Mouse (Mus musculus) bone marrow macrophage, adult 2 months (primary cell): ENCODE measurements around the gene Stmnd1. TPM values are rescaled to one million over a fixed set of nuclear protein-coding genes. Genes with fewer than 3 reads are reported as not detected.
"Not testable (repeated sequence)": the region's sequence is repeated elsewhere in the genome, so short reads cannot be mapped to it uniquely, and the experiment has no call there.

Experiments used
- H3K27ac ChIP-seq: 2 replicates; pipeline ENCODE4 v1.5.1; 2012; ENCODE audit warnings: low read depth, low read length; ENCODE audit not compliant: insufficient read depth
- H3K4me1 ChIP-seq: 2 replicates; pipeline ENCODE4 v1.6.1; 2012; ENCODE audit warnings: low read length; ENCODE audit not compliant: control insufficient read depth, insufficient read depth
- H3K4me3 ChIP-seq: 2 replicates; pipeline ENCODE4 v1.5.1; 2012; ENCODE audit warnings: mild to moderate bottlenecking, low read length, moderate library complexity; ENCODE audit not compliant: insufficient read depth
- CTCF ChIP-seq: IDR thresholded peaks from 2 replicates; pipeline ENCODE4 v1.5.1; 2012; ENCODE audit warnings: low read depth, mild to moderate bottlenecking, low read length, moderate library complexity
- POLR2A ChIP-seq: IDR thresholded peaks from 2 replicates; pipeline ENCODE4 v1.6.1; 2012; ENCODE audit warnings: mild to moderate bottlenecking, low read depth, low read length, borderline replicate concordance
- polyA plus RNA-seq: library from polyadenylated mRNA; stranded (reverse); fragments of >200 nt; gene quantifications from 2 replicates; pipeline ENCODE4 v1.2.4, GENCODE M21; 2012; ENCODE audit not compliant: missing spikeins, insufficient read depth, insufficient read length

Gene Stmnd1
- polyA plus RNA-seq = not detected in 2 replicates

DNA sequence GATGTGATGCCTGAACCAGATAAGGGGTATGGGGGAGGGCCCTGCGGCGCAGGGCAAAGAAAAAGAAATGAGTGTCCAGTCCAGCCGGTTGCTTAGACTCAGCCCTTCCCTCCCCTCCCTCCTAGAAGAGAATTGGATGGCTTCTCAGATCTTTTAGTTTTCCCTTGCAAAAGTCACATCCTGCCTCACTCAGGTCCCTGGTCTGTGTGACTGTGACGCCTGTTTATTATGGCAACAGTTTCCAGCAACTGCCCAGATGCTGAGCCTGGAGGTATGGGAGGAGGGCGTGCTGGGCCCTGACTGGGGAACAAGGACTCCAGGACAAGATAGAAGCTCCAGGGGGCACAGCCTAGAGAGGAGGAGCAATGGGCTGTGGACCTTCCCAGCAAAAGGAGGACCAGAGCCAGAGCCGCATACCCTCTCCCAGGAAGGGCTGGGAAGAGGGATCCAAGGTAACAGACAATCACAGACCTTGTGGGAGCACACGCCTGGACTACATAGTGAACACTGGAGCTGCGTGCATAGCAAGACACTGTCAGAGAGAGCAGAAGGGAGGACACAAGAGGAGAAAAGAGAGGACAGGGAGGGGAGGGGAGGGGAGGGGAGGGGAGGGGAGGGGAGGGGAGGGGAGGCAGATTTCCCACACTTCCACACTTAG is at the start of gene Stmnd1:
Gene Stmnd1 (plus strand): TSS at position 269 of the 658 bp plus-strand sequence.
- H3K4me3 ChIP-seq = no peak within 1 kb of the TSS
- TF ChIP-seq POLR2A (no peak), CTCF (no peak)
- H3K27ac ChIP-seq = no peak within 1 kb of the TSS

DNA sequence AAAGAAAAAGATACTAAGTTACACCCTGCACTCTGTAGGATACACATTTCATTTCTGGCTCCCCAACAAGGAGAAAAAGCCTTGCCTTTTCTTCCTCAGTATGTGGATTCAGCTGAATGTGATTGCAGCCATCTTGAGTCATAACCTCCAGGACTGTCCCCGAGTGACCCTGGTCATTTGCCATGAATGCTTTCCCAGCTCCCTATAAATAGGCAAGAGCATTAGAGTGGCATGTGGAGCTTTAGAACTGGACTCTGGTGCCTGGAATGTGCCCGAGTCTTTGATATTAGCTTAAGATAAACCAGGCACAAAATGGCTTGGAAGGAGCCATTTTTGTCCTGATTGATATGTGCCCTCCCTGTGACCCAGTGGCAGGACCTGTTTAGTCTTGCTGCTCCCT is 46.6 kb upstream of the Stmnd1 start:
- Histone ChIP-seq H3K4me3 (no peak overlapping the region), H3K4me1 (0 out of 2 replicates have a peak, but pooled peaks cover 2% of the 10 kb centered on the region), H3K27ac (no peak overlapping the region)
- no peak for TF ChIP-seq POLR2A
- no peak for TF ChIP-seq CTCF

More for the DNA sequence above, at the start of gene Stmnd1:
- no peaks in the 10 kb centered on the region for H3K4me1 ChIP-seq

DNA sequence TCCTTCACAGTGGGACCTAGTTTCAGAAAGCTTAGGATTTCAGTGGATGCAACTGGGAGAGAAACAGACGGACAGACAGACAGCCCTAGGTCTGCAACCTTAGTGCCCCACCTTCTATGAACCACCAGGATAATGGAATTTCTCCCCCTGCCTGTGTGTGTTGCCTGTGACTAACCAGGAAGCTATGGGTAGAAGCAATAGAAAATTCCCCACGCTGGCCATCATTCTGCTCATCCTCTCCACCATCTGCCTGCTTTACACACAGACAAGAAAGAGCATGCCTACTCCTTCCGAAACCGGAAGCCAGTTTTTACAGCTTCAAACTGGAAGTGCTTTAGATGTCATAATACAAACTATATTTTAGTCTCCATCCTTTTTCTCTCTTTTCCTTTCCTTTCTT is 46.0 kb upstream of the Stmnd1 start:
- no peak overlapping the region for H3K4me3 ChIP-seq
- no peak for TF ChIP-seq POLR2A
- no peak for TF ChIP-seq CTCF
- no peak overlapping the region for H3K27ac ChIP-seq
- H3K4me1 ChIP-seq = 0 out of 2 replicates have a peak, but pooled peaks cover 2% of the 10 kb centered on the region

DNA sequence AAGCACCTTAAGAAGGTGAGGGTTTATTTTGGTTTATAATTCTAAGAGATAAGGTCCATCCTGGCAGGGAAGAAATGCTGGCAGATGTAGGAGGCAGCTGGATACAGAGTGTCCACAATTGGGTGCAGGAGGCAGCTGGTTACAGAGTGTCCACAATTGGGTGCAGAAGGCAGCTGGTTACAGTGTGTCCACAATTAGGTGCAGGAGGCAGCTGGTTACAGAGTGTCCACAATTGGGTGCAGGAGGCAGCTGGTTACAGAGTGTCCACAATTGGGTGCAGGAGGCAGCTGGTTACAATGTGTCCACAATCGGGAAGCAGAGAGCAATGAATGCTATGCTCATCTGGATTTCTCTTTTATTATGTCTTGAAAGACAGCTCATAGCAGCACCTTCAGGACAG is 44.8 kb upstream of the Stmnd1 start:
- H3K4me3 ChIP-seq, H3K27ac ChIP-seq, H3K4me1 ChIP-seq: not testable (repeated sequence)

DNA sequence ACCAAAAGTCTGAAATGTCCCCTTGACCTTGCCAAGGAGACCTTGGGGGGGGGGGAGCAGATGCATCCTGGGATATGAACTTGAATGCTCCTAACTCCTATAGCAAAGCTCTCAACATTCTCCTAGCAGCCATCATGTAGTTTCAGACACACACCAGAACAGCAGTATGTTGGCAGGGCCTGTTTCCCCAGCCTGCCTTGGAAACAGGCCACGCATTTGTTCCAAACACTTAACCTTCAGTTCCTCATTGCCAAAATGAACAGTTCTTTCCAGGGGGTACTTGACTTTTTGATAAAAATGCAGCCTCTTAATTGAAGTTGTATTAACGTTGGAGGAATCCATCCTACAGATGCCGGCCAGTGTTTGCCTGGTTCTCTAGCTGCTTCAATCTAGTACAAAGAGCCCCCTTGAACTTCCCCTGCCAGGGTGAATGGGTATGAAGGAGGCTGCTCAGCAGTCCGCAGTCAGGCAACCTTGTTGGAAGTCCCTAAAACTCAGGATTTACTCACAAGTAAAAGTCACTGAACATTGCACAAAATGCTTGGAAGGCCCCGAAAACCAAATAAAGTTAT is 41.9 kb upstream of the Stmnd1 start:
- H3K4me1 ChIP-seq = no peaks in the 10 kb centered on the region
- no peak for TF ChIP-seq CTCF
- no peak overlapping the region for H3K27ac ChIP-seq
- no peak overlapping the region for H3K4me3 ChIP-seq

DNA sequence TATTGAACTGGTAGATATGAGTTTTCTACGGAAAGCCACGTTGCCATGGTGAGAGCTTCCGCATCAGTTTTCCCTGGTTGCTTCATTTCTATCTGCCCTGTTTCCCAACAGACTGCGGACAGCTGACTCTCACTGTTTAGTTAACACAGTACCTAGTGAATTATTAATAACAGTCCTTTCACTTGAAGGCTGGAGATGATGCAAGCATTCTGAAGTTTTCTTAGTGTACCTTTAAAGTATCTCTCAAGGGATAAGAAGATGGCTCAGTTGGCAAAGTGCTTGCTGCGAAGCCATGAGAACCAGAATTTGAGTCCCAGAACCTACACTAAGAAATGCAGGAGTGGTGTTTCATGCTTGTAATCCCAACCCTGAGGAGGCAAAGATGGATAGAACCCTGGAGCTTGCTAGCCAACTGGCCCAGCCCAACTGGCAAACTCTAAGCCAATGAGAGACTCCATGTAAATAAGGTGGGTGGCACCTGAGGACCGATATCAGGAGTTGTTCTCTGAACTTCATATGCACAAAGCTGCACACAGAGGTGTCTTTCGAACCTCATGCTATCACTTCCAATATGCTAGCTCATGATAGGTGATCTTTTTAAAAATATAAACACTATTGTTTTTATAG is 35.7 kb upstream of the Stmnd1 start:
- Histone ChIP-seq H3K27ac (no peak overlapping the region), H3K4me3 (no peak overlapping the region), H3K4me1 (no peaks in the 10 kb centered on the region)
- TF ChIP-seq CTCF (no peak), POLR2A (no peak)

DNA sequence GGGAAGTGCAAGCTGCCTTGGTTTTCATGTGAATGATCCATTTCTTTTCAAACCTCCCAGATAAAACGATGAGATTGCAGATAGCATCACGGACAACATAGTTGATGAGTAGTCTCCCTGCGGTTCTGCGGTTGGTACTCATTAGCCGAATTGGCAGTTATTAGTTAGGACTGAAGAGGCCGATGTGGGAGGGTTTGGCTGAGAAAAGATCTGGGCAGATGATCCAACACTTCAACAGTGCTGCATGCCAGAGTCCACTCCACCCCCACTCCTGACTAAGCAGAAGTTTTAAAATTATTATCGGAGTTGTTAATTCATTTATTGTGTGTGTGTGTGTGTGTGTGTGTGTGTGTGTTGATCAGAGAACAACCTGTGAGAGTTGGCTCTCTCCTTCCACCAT is 34.7 kb upstream of the Stmnd1 start:
- no peak overlapping the region for H3K4me3 ChIP-seq
- TF ChIP-seq CTCF = no peak
- no peak for TF ChIP-seq POLR2A
- no peak overlapping the region for H3K27ac ChIP-seq
- H3K4me1 ChIP-seq = no peaks in the 10 kb centered on the region

DNA sequence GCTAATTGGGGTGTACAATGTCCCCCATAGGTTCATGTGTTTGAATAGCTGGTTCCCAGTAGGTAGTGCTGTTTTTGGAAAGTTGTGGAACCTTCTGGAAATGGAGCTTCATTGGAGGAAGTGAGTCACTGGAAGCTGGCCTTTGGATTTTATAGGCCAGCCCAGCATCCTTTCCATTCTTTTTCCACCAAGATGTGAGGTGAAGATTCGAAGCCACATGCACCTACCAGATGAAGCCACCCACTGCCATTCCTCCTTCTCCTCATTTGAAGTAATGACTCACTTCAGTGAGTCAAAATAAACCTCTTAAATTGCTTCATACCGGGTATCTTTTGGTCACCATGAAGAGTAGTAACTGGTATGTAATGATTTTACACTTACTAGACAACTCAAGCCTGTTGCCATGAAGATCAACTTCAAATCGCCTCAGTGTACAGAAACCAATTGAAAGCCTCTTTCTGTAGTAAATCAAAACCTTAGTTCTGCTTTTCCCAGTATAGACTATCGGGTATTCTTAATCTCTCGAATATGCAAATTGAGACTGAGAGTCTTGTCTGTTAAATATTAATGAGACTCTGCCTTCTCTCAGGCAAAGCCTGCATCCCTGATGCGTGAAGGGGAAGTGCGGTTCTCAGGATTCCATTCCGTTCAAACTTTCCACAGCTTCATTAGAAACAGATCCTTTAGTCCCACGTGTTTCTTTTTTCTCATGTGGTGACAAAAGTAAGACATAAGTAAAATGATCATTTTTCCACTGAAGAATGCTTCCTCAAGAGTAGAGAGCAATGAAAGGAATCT is 31.9 kb upstream of the Stmnd1 start:
- H3K4me3 ChIP-seq = no peak overlapping the region
- no peak for TF ChIP-seq POLR2A
- no peak for TF ChIP-seq CTCF
- no peaks in the 10 kb centered on the region for H3K4me1 ChIP-seq

DNA sequence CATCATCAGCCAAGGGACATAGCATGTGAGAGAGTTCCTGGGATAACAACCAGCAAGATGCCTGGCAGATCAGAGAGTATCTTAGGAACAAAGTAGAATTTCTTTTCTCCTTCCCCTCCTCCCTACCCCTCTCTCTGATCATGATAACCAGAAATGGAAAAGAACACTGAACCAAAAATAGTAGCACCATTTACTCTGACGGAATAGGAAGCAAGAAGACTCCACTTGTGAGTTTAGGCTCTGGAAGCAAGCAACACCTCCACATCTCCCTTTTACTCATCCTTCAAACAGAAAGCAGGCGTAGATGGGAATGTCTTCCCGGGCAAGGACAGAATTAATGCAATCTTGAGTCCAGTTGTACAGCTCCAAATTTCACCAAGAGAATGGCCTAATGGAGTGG is 19.8 kb upstream of the Stmnd1 start:
- TF ChIP-seq CTCF = no peak
- TF ChIP-seq POLR2A = no peak
- Histone ChIP-seq H3K4me3 (no peak overlapping the region), H3K4me1 (no peaks in the 10 kb centered on the region), H3K27ac (no peak overlapping the region)

More for the DNA sequence above, 31.9 kb upstream of the Stmnd1 start:
- no peak overlapping the region for H3K27ac ChIP-seq

- TF ChIP-seq CTCF (no peak), POLR2A (no peak)
Measured at GRCm38 (mm10) chr13:46254171-46254570, 19.4 kb upstream of the Stmnd1 start.

More at GRCm38 (mm10) chr13:46254171-46254570, 19.4 kb upstream of the Stmnd1 start:
- Histone ChIP-seq H3K4me1 (no peaks in the 10 kb centered on the region), H3K27ac (no peak overlapping the region), H3K4me3 (no peak overlapping the region)
